Comparison of ENCODE assay signal across 41 mouse cellular contexts in the genomic region with DNA sequence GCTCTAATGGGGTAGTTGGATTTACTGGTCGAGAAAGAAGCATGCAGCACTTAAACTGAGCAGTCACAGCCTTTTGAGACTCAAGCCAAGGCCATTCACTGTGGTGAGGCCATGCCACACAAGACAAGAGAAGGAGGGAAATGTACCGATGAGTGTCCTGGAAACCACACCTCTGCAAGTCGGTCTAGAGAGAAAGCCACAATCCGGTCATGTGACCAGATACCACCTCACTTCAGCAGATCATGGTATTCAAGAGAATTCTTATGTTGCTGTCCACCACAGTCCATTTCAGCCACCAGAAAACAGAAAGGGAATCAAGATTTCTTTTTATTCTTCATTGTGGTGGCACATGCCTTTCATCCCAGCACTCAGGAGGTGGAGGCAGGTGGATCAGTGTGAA. TPM values are rescaled to one million over a fixed set of nuclear protein-coding genes. Genes with fewer than 3 reads are reported as not detected.
"Had no signal": no experiment of that assay in that cellular context is flagged by ENCODE, and none has a peak within 500 bp of the region (broad histone marks: within the 10 kb centered on the region; RNA-seq: fewer than 3 reads in every experiment).

No protein-coding gene starts in this region.

- H3K9me3 ChIP-seq: limb, embryonic 10.5 days; limb, embryonic 12.5 days; limb, embryonic 13.5 days; limb, embryonic 15.5 days; liver, embryonic 12.5 days; liver, embryonic 13.5 days; liver, embryonic 15.5 days; lung, embryonic 15.5 days; megakaryocyte, embryonic 14.5 days; midbrain, embryonic 10.5 days; midbrain, embryonic 12.5 days; midbrain, embryonic 13.5 days; midbrain, embryonic 15.5 days; neural tube, embryonic 12.5 days; neural tube, embryonic 13.5 days had no signal

- H3K9ac ChIP-seq: limb, embryonic 12.5 days; limb, embryonic 13.5 days; limb, embryonic 15.5 days; liver, embryonic 12.5 days; liver, embryonic 13.5 days; liver, embryonic 14.5 days; liver, embryonic 15.5 days; liver, postnatal 0 days; lung, embryonic 14.5 days; lung, embryonic 15.5 days; midbrain, embryonic 12.5 days; midbrain, embryonic 13.5 days; midbrain, embryonic 15.5 days; neural tube, embryonic 12.5 days; neural tube, embryonic 13.5 days had no signal

- H3K36me3 ChIP-seq: limb, embryonic 10.5 days; limb, embryonic 12.5 days; limb, embryonic 13.5 days; limb, embryonic 15.5 days; liver, embryonic 15.5 days; lung, embryonic 15.5 days; midbrain, embryonic 10.5 days; midbrain, embryonic 12.5 days; midbrain, embryonic 13.5 days; midbrain, embryonic 15.5 days; neural tube, embryonic 12.5 days; neural tube, embryonic 13.5 days had no signal

- H3K4me2 ChIP-seq: limb, embryonic 12.5 days; limb, embryonic 13.5 days; limb, embryonic 15.5 days; liver, embryonic 11.5 days; liver, embryonic 12.5 days; liver, embryonic 13.5 days; liver, embryonic 15.5 days; lung, embryonic 14.5 days; lung, embryonic 15.5 days; midbrain, embryonic 11.5 days; midbrain, embryonic 12.5 days; midbrain, embryonic 13.5 days; midbrain, embryonic 15.5 days; neural tube, embryonic 12.5 days; neural tube, embryonic 13.5 days had no signal

- H3K4me1 ChIP-seq: limb, embryonic 13.5 days; lung, embryonic 15.5 days; midbrain, embryonic 12.5 days; midbrain, embryonic 13.5 days; midbrain, embryonic 15.5 days; neural tube, embryonic 12.5 days; neural tube, embryonic 13.5 days had no signal

- H3K27me3 ChIP-seq: limb, embryonic 12.5 days; limb, embryonic 13.5 days; limb, embryonic 15.5 days; liver, embryonic 12.5 days; liver, embryonic 13.5 days; liver, embryonic 15.5 days; lung, embryonic 15.5 days; midbrain, embryonic 13.5 days; midbrain, embryonic 15.5 days; neural tube, embryonic 12.5 days; neural tube, embryonic 13.5 days had no signal

- H3K4me3 ChIP-seq: limb, embryonic 10.5 days; limb, embryonic 12.5 days; limb, embryonic 13.5 days; limb, embryonic 15.5 days; liver, embryonic 12.5 days; liver, embryonic 13.5 days; liver, embryonic 15.5 days; lung, embryonic 15.5 days; megakaryocyte, embryonic 14.5 days; midbrain, embryonic 10.5 days; midbrain, embryonic 12.5 days; midbrain, embryonic 13.5 days; midbrain, embryonic 15.5 days; myocyte; neural tube, embryonic 12.5 days; neural tube, embryonic 13.5 days had no signal

- DNase-seq: left cerebral cortex, postnatal 4 days; liver; liver, embryonic 13.5 days; liver, postnatal 0 days; lung, adult 18-20 months; lung, adult 2 months; lung, embryonic 14.5 days; lung, postnatal 10 days; lung, postnatal 14 days; lung, postnatal 36 days; lung, postnatal 4 days; midbrain, embryonic 14.5 days had no signal

- ATAC-seq: liver, embryonic 12.5 days; liver, postnatal 0 days; lung, postnatal 0 days; midbrain, embryonic 13.5 days; midbrain, embryonic 15.5 days; midbrain, embryonic 16.5 days had no signal

- H3K27ac ChIP-seq: limb, embryonic 10.5 days; limb, embryonic 12.5 days; limb, embryonic 13.5 days; limb, embryonic 15.5 days; liver, embryonic 12.5 days; liver, embryonic 13.5 days; liver, embryonic 14.5 days; liver, embryonic 15.5 days; lung, embryonic 15.5 days; macrophage; midbrain, embryonic 10.5 days; midbrain, embryonic 12.5 days; midbrain, embryonic 13.5 days; midbrain, embryonic 15.5 days; neural tube, embryonic 12.5 days; neural tube, embryonic 13.5 days had no signal

RNA-seq across cellular contexts. Expression of a gene that starts 4.4 kb away (rescaled TPM):
- total RNA-seq: left cerebral cortex, postnatal 14 days; left cerebral cortex, postnatal 25 days; left cerebral cortex, postnatal 36 days; midbrain, postnatal 0 days had no signal
- polyA plus RNA-seq: myocyte had no signal

RNA-seq across cellular contexts. Expression of a gene that starts 15.6 kb away (rescaled TPM):
- total RNA-seq: left cerebral cortex, postnatal 25 days; left cerebral cortex, postnatal 36 days; megakaryocyte-erythroid progenitor cell, adult 5-6 weeks; midbrain, postnatal 0 days; monocyte, adult 5-6 weeks had no signal
- polyA plus RNA-seq: limb, embryonic 10.5 days; limb, embryonic 11.5 days; limb, embryonic 12.5 days; limb, embryonic 13.5 days; limb, embryonic 15.5 days; midbrain, embryonic 13.5 days; midbrain, embryonic 14.5 days; midbrain, embryonic 15.5 days; midbrain, embryonic 16.5 days; neural tube, embryonic 11.5 days had no signal

RNA-seq across cellular contexts. Expression of a gene that starts 19.3 kb away (rescaled TPM):
- total RNA-seq: left cerebral cortex, postnatal 14 days; left cerebral cortex, postnatal 25 days; left cerebral cortex, postnatal 36 days; left cerebral cortex, postnatal 4 days; megakaryocyte-erythroid progenitor cell, adult 5-6 weeks; midbrain, postnatal 0 days; monocyte, adult 5-6 weeks had no signal
- polyA plus RNA-seq: macrophage had no signal
